Mouse (Mus musculus): ENCODE measurements around the gene Setdb1.
"Not testable (repeated sequence)": the region's sequence is repeated elsewhere in the genome, so short reads cannot be mapped to it uniquely, and the experiment has no call there.

DNA sequence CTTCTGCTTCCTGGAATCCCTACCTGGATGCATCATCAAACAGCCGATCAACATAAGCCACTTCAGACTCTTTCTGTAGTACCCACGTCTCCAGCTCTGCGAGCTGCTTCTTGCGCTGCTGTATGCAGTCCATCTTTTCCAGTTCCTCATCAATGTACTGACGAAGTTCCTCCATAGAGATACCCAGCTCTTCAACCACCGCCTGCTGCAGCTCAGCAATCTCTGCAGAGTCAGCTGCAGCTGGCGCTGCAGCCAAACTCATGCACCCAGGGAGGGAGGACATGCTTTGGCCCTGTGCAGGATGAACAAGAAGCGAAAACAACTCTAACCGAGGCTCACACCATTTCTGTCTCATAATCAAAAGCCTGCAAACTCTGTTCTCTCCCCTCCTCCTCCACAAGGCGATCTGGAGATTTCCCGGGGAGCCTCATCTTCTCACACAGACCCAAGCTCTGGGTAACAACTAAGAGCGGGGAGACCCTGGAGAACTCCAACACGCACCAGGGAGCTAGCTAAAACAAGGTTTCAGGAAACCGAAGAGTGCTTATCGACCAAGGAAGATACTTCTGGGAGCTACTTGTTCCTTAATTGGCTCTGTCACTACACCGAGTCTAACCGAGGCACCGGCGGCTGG, 974 bp downstream of the Setdb1 start:
- not testable (repeated sequence) for TF ChIP-seq CTCF (IDR thresholded peaks at IDR 0.05; ENCODE audit: control insufficient read depth, insufficient read depth, insufficient read length); MYOG (IDR thresholded peaks at IDR 0.05; ENCODE audit: control insufficient read depth, extremely low read depth, insufficient read length); USF1 (IDR thresholded peaks at IDR 0.05; ENCODE audit: low read depth); MAX (IDR thresholded peaks at IDR 0.05); CEBPB (IDR thresholded peaks at IDR 0.05; ENCODE audit: low read depth)

Data from C2C12 (cell line).